Mouse (Mus musculus) testis, postnatal 10 days (tissue): ENCODE data around the gene Ntng1.

ENCODE experiments used
- DNase-seq: peaks from one replicate; pipeline ENCODE4 v3.0.0; 2021; ENCODE audit warnings: low spot score

The Ntng1 gene

DNA sequence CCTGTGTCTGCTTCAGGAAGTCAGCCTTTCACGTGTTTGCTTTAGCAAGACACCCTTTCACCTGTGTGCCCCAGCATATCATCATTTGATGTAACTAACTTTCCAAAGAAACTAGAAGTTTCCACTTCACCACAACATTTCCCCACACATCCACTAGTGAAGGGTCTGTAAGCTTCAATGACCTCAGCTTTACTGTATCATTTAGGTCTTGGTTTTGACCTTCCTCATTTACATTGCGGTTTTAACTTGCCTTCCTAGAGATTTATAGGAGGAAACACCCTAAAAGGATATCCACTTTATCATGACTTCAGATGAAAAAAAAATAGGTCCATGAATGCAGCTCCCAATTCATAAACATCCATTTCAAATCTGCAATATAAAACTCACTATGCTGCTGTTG is 89.7 kb downstream of the Ntng1 start:
- DNase-seq, result no peak

GRCm38 (mm10) chr3:110048152-110048551 is 95.7 kb downstream of the Ntng1 start:
- no peak for DNase-seq

GRCm38 (mm10) chr3:110046750-110047149 is 97.1 kb downstream of the Ntng1 start:
- DNase-seq, result no peak

GRCm38 (mm10) chr3:110044209-110044608 is 99.6 kb downstream of the Ntng1 start:
- no peak for DNase-seq

GRCm38 (mm10) chr3:110043641-110044187 is 100.1 kb downstream of the Ntng1 start:
- no peak for DNase-seq

DNA sequence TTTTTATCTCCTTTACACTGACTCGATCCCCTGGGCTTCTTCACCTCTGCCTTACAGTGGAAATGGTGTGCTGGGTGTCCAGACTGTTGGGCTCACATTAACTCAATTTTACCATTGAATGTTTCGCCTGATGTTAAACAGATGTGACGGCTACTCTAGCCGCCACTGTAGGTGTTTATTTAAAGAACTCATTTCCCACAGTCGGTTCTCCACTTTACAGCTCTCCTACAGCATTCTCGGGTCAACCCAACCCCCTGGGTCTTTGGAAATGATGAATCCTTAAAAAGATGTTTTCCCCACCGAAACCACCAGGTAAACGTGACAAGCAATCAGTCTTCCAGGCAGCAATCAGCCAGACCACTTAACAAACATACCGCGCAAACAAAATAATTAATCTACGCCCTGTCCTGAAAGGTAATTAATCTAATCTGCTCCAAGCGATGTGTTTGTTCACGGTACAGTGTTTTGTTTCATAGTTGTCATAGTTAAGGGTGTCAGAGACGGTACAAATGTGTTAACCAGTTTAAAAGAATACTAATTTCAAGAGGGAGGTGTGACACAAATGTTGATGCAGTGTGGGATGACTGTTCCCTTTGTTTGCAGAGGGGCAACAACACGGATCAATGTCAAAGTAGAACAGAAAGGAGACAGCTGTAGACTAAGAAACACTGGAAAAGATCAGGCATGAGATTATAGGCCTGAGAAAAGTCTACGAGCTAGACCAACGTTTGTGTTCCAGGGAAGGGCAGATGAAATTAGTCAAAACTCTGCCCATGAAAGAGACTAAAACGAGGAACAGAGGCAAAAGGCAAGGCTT is 120.8 kb downstream of the Ntng1 start:
- DNase-seq, result no peak

GRCm38 (mm10) chr3:110010870-110011626 is 132.8 kb downstream of the Ntng1 start:
- no peak for DNase-seq

GRCm38 (mm10) chr3:110010441-110010840 is 133.4 kb downstream of the Ntng1 start:
- no peak for DNase-seq

GRCm38 (mm10) chr3:110000349-110000748 is 143.5 kb downstream of the Ntng1 start:
- no peak for DNase-seq

GRCm38 (mm10) chr3:109995663-109996024 is 148.2 kb downstream of the Ntng1 start:
- DNase-seq, result no peak

- DNase-seq, result no peak
These were observed 148.7 kb downstream of the Ntng1 start for GRCm38 (mm10) chr3:109994978-109995662.

DNA sequence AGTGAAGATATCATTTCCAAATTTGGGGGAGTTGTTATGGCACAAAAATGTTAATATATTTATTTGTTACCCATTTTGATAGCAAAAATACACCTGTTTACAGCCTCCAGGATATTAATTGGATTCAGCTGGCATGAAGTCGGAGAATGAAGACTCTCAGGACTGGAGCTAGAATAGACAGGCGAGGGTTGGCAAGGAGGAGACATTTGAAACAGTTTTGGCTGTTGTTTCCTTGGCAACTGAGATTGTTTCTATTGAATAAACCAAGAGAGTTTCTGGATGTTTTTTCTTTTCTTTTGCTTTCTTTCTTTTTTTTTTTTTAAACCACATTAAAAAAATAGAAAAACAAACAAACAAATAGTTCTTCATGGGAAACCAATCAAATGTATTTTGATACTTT is 159.7 kb downstream of the Ntng1 start:
- no peak for DNase-seq

DNA sequence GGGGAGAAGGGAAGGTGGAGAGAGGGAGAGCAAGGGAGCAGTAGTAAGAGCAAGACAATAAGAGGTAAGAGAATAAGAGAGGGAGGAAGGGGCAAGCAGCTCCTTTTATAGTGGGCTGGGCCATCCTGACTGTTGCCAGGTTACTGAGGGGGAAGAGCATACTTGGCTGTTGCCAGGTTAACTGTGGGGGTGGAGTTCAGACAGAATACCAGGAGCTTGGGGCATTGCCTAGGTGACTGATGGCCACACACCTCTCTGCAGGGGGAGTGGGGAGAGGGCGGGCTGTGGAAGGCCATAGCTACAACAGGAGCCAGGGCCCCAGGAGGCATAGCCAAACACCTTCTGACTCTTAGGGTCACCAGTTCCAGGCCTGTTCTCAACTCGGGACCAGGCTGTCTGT is 166.2 kb downstream of the Ntng1 start:
- no peak for DNase-seq

DNA sequence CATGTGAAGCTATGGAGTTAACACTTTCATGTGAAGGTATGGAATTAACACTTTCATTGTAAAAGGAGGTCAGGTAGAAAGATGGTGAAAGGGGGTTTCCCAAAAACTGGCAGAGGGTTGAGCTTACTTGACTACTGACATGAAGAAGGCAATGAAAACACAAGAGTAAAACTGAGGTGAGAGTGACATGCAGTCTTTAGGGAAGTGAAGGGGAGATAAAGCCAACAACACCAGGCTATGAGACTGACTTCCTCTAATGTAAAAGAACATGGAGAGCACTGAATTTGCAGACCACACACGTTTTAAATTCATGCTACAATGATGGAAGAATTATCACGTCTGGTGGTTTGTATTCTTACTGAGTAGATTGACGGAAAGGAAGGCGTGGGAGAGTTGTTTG is 168.7 kb downstream of the Ntng1 start:
- DNase-seq, result no peak

DNA sequence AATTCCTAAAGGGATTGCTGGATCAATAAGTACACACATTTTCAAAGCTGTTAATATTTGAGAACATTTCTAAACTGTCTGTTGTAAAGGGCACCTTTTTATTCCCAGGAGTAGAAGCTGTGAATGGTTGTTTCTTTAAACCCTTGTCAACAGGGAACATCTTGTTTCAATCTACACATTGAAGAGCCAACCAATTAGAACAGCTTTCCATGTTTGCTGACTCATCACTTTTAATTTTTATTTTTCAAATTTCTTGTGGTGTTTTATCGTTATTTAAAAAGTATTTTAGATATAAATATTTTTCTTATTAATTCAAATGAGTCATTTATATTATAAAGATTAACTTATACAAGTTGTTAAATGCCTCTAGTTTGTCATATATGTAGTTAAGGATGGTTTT is 172.3 kb downstream of the Ntng1 start:
- no peak for DNase-seq

GRCm38 (mm10) chr3:109970181-109970580 is 173.6 kb downstream of the Ntng1 start:
- no peak for DNase-seq

- no peak for DNase-seq
These were observed 181.2 kb downstream of the Ntng1 start for GRCm38 (mm10) chr3:109962631-109963030.

- no peak for DNase-seq
These were observed 200.9 kb downstream of the Ntng1 start for GRCm38 (mm10) chr3:109942960-109943359.

DNA sequence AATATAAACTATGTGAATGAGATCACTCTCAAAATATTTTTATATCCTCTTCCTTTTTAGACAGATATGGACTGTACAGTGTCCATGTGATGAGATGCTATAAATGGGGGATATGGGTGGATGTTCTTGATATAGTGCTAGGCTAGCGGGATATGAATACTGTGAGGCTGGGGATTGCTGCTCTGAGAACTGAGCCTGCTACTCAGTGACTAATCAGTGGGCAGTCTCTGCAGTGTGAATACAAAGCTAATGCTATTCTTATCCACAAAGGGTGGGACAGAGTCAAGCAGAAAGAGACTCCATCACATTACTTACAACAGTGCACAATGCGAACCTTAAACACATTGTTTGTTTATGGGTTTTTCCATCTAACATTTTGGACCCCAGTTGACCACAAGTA is 206.2 kb downstream of the Ntng1 start:
- DNase-seq, result no peak

DNA sequence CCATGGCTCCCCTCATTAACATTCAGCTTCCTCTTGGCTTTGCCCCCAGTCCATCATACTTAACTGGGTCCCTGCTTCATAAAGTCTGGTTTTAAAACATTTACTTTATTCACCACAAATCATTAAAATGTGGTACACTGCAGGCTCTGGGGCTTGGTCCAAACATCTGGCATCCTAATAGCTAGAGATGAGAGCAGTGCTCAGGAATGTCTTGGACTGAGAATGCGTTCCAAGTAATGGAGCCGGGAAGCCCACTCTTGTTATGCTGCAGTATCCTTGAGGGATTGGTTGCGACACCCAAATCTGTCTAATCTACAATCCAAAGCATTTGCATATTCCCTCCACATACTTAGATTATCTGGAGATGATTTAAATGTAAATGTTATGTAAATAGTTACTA is 207.5 kb downstream of the Ntng1 start:
- no peak for DNase-seq

GRCm38 (mm10) chr3:109932261-109932660 is 211.6 kb downstream of the Ntng1 start:
- no peak for DNase-seq

DNA sequence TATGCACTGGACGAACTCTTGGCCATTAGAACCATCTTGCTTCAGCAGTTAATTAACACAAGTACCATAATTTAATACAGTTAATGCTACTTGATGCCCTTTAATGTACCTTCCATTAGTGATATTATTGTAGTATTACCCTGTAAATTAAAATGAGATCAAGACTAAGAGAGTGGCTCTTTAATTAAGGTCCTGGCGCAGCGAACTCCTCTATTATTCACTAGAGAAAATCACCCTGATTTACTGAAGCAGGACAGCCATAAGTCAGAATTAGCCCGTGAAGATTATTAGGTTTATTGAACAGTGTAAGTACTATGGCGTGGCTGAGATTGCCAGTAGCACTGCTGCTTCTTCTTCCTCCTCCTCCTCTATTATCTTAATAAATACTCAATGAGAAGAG is 212.8 kb downstream of the Ntng1 start:
- no peak for DNase-seq

- no peak for DNase-seq
These were observed 220.0 kb downstream of the Ntng1 start for GRCm38 (mm10) chr3:109923788-109924187.
